Mouse (Mus musculus) retina, embryonic 14.5 days (tissue): ENCODE data around the gene Gls.
A peak's percentile ranks its signal among the peaks of the same experiment; 100 is the strongest.

ENCODE experiments used
- DNase-seq: peaks from one replicate; pipeline ENCODE4 v3.0.0-alpha.2; 2015; ENCODE audit warnings: low spot score

Gls gene

DNA sequence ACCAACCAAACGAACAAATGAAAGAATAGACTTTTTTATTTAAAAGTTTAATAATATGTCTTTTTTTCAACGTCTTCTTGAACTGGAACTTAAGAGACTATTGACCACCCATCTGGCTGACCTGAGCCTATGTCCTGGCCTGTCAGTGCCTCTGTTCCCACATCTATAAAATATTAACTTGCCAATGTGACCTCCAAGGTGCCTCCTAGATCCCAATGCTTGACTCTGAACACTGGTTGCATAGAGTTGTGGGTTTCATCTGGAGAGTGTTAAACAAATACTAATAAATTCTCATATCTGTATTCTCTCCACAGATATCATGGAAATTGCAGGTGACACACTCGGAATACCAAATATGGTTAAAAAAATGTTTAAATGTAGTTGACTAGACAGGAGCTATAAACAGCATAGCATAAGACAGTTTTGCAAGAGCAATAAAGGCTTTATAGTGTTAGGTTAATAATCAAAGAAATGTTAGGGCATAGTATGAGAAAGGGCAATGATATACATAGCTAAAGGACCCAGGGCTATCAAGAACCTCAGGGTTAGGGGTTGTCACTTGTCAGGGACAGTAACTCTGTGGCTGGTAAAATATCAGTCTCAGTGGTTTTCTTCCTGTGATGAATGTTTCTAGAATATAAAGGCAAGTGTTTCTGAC, 16.0 kb upstream of the Gls start:
- DNase-seq = no peak

DNA sequence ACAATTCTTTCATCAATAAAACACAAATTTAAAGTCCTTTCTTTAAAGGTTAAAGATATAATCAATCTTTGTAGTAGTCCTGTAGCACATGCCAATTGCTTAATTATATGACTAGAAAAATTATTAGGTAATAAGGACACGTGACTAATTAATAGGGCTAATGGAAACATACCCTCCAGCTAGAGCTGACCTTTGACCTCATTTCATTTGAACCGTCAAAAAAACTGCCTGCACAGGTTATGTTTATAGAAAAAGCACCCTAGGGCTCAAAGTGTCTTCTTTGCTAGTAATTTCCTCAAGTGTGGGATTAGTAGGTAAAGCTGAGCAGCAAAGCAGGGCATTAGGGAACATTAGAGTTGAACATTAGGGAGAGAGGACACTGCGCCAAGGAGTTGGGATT, 9.2 kb upstream of the Gls start:
- DNase-seq = peak; percentile 20

GRCm38 (mm10) chr1:52232766-52233140, 279 bp downstream of the Gls start:
- no peak for DNase-seq

DNA sequence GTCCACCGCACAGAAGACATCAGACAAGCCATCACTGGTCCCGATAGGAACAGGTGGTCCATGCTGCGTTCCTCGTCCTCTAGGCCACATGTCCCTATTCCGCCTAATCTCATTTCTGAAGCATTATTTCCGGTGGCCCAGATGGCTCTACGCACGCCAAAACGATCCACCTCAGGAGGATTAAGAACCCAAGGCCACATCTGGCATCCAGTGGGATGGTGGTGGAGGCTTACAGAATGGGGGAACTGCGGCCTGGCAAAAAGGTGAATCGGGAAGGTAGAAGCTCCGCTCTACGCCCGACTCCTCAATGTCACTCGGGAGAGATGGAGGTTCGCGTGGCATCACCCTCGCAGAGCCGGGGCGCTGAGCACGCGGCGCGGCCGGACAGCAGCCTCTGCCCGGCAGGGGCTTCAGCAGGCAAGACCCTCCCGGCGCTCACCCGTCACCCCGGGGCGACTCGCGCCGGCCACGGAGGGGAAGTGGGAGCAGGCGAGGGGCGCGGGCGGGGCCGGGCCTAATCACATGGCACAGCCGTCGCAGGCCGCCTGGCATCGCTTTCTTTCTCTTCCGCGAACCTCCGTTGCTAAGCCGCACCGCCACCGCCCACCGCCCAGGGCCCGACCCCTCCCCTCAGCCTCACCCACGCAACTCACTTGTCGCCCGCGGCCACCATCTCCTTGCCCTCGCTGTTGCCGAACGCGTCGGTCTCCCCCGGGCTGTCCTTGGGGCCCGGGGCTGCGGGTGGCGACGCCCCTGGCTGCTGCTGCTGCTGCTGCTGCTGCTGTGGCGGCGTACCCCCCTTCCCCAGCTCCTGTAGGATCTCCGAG, 880 bp downstream of the Gls start:
- DNase-seq = peak; percentile 77

- no peak for DNase-seq
Observed at GRCm38 (mm10) chr1:52230404-52230803, 2.6 kb downstream of the Gls start.

GRCm38 (mm10) chr1:52228178-52228577, 4.9 kb downstream of the Gls start:
- DNase-seq = no peak

DNA sequence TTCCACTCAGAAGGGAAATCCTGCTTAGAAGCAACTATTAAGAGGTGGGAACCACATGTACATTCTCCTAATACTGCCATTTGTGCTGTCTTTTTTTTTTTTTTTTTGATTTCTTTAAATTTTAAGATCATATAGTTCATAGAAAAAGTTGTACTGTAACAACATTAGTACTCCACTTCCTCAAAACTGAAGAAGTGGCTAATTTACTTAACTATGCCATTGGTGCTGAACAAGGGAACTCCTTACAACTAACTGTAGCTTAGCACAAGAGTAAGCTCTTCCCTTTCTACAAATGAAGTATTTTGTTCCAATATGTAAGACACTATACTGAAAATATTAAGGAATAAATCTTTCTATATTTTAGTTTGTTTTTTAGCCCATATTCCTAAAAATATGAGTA, 6.6 kb downstream of the Gls start:
- no peak for DNase-seq

- DNase-seq = no peak
Observed at GRCm38 (mm10) chr1:52216766-52217165, 16.3 kb downstream of the Gls start.

GRCm38 (mm10) chr1:52182992-52183391, 50.0 kb downstream of the Gls start:
- DNase-seq = no peak

DNA sequence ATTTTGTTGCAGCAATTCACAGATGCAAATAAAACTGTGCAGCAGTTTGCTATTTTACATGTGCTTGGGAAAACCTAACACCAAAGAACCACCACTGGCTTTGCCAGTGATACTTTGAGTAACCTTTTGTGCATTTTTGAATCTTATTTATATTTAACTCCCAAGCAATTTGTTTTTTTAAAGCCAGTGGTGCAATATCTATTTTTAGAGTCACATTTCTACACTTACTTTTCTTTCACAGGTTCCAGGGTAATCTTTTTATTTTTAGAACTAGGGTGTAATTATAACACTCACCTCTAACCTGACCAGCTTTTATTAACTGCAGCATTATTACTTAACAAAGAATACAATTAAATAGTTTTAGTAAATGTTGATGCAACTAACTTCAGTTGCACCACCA, 51.0 kb downstream of the Gls start:
- DNase-seq = no peak

DNA sequence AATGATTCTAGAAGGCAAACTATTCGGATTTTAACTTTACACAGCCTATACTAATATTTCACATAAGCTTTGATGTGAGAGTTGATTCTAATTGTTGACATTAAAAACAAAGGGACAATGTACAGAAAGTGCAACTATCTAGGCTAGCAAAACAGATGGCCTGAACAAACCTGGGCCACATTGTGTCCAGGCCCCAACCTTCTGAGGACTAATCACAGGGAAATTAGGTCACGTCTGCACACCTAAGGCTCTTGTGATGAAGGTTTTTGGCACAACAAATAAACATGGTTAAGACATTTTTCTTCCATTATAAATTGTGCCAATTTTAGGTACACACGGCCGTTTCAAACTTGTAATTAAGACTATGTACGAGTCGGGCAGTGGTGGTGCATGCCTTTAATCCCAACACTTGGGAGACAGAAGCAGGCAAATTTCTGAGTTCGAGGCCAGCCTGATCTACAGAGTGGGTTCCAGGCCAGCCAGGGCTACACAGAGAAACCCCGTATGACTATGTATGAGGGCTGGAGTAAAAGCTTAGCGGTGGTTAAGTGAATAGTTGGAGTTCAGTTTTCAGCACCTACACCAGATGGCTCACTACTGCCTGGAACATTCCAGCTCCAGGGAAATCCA, 53.0 kb downstream of the Gls start:
- no peak for DNase-seq

DNA sequence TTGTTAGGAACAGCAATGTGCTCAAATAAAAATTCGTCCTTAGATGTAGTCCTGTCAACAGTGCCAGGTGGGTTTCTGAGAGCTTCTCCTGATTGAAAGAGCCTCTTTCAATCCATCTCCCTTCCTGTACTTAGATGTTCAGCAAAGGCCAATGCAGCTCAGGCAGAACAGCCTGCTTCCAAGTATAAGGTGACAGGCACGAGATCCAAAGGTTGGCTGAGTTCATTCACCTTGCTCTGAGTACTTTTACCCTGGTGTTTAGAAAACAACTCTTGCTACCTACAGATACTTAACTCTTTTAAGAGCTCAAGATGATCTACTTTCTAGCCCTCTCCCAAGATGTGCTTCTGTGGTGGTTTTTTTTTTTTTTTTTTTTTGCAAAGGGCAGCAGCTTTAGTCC, 56.0 kb downstream of the Gls start:
- DNase-seq = no peak

DNA sequence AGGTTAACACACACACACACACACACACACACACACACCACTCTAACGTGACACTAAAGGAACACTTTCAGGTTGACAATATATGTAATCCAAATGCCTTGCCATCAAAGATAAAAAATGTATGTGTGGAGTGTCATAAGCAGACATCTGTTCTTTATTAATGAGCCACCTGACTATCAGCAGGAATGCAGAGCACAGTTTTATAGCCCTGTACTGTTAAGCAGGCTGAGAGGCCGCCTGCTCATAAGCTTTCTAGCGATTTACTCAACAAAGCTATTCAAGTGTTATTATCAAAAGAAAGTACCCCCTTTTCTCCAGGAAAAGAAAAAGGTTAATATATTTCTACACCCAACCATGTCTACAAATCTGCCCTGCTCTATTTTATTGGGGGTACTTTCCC, 57.0 kb downstream of the Gls start:
- DNase-seq = no peak

DNA sequence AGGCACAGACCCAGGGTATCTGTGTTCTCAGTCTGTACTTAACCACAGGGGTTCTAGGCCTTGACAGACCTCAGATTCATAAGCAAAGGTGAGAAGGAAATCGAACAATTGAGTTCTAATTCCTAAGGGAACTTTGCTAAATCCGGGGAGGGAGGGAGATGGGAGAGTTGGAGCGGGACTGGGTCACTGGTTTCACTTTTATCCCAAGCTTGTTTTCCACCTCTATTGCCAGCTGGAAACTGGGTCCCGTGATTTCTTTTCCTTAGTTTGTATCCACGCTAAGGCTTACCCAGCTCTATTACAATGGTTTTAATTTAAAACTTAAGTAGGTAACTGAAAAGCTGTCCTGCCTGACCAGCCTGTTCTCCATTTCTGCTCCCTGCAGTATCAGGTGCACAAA, 57.7 kb downstream of the Gls start:
- no peak for DNase-seq

DNA sequence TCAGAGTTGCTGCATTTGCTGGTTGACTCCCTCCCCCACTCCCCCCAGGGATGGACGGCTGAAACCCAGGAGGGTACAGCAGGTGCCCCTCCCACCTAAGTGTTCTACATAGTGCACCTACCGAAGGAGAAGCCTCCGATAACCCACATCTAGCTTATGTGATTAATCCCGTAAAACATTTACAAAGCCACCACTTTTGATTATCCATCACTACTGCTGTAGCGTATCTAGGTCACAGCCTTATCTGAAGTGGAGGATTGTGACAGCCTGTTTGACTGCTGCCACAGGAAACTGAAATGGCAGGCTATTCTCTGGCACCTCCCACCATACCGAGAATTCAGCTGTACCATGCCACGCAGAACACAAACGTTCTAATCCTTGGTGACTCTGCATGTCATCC, 61.8 kb downstream of the Gls start:
- peak; percentile 33 for DNase-seq

DNA sequence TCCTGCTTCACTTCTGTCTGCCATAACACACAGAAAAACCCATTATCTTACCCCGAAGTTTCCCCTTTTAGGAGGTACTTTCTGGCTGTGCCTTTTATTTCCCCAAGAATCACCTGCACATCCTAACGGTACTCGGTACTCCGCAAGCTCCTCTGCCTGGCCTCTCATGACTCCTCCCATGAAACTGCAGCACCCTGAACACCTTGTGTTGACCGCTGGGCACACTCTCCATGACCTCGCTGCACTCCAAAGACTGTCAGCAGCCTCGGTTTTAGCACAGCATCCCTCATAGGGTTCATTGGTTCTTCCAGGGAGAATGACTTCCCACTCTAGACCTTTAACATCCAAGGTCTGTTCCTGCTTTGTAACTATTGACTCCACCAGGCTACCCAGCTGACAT, 62.3 kb downstream of the Gls start:
- DNase-seq = no peak

DNA sequence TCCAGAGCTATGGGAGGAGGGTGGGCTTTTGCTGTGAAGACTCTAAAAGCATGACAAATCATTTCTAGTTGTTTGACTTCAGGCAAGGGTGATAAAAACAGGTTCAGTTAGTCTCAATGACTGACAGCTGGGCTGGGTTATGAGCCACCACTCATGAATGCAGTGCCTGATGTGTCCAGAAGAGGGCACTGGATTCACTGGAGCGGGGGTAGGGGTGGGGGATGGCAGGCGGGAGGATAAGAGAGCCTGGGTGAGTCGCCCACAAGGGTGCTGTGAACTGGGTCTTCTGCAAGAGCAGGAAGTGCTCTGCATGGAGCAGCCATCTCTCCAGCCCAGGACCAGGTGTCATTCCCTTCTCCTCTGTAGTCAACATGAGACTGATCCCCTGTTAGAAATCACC, 63.0 kb downstream of the Gls start:
- DNase-seq = peak; percentile 34

DNA sequence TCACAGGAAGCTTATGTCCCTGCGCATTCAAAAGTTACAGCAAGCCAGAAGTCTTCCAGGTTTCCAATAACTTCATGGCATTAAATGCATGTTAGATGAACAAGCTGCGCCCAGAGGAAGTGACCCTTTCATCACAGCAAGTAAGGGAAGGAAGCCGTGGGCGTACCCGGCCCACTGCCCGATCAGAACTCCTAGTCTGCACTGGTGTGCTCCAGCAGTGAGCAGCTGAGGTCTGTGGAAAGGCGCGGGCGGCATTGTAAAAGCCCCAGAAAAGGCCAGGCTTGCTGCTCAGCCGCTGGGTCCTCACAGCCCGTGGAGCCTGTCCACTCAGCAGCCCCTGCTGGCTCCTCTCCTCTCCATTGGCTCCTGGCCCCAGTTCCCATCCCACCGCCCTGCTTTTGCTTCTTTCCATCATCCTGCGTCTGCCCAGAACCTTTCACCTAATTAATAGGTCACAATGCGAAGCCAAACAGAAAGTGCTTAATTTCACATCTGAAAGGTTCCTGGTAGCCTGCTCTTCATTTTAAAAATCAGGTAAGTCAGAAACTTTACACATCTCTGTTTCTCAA, 66.3 kb downstream of the Gls start:
- peak; percentile 18 for DNase-seq

DNA sequence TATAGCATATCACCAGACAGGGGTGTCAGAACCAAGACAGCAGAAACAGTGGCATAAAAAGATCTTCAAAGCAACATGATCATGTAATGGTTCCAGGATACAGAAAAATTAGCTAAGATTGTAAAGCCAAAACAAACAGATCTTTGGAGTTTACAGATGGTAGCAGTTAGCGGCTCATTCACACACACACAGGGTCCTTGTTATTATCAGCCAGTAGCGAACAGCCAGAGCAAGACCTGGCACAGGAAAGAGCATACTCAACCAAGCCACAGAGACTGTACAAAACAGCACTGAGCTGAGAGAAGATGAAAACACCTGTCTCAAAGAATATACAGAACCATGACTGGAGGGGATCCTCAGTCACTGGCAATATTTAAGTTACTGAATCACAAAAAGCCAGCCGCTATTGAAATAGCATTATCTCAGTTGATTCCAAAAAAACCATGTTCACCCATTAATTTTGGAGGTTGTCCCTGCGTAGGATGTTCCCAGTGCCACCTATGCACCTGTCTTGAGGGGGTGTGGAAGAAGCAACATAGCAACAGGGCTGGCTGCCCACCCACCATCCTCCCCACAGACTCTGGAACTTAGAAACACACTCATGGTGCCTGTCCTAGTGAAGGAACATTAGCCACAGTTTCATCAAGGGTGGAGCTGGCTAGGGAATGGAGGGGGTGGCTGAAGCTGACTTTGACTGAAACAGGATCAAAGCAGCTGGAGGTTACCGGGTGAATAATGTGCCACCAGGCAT, 69.2 kb downstream of the Gls start:
- DNase-seq = no peak

- no peak for DNase-seq
Observed at GRCm38 (mm10) chr1:52161151-52161550, 71.9 kb downstream of the Gls start.

DNA sequence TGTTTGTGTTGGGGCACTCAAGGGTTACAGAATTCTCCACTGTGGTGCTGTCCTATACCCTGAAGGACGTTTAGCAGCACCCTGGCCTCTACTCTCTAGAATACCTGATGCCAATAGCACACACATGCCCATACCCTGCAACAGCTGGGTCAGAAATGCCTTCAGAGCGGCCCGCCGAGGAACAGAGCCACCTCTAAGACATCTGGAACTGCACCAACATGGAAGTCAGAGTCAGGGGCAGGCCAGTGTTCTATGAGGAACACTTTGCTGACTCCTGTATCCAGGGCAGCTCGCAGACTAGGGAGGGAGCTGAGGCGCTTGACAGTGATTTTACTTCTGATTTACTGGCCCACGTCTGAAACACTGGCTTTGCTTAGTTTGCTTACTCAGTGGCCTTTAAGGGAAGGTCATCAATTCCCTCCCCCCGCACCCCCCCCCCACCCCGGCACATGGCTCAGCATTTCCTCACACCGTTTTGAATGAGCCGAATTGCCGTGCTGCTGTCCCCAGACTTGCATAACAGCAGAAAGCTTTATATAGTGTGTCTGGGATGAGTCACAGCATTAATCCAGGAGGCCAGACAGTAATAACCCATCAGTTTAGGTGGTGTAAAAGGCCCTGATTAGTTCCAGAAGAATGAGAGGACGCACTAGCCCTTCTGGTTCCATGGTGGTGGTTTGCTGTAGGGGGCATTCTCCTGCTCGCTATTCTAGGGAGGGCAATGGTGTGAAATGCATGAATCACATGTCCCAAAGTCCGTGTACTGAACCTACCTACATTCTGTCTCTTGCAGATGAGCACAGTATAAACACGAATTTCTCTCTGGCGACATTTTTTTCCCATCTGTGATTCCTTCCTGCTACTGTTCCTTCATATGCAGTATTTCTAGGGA, 74.3 kb downstream of the Gls start:
- no peak for DNase-seq
